Mouse (Mus musculus) bone marrow macrophage, adult 2 months (primary cell): ENCODE results near the gene Rbks.
"Not testable (repeated sequence)": the region's sequence is repeated elsewhere in the genome, so short reads cannot be mapped to it uniquely, and the experiment has no call there.

Experiments
- CTCF ChIP-seq: IDR thresholded peaks from 2 replicates; pipeline ENCODE4 v1.5.1; 2012; ENCODE audit warnings: low read depth, mild to moderate bottlenecking, low read length, moderate library complexity
- POLR2A ChIP-seq: IDR thresholded peaks from 2 replicates; pipeline ENCODE4 v1.6.1; 2012; ENCODE audit warnings: mild to moderate bottlenecking, low read depth, low read length, borderline replicate concordance

DNA sequence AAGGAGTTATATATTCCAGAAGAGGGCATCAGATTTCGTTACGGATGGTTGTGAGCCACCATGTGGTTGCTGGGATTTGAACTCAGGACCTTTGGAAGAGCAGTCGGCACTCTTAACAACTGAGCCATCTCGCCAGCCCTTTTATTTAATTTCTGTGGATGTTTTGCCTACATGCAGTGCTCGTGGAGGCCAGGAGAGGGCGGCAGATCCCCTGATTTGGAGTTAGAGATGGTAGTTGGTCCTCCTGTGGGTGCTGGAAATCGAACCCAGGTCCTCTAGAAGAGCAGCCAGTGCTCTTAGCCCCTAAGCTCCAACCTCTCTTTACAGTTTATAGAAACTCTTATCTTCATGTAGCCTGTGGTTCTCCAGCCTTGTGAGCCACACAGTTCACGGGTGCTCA lies 108.8 kb downstream of the Rbks start:
- not testable (repeated sequence) for TF ChIP-seq POLR2A
- peak; percentile 40; the same call in 1 of the 2 replicates for TF ChIP-seq CTCF
